Mouse (Mus musculus) heart, adult 9 months (tissue): ENCODE data around the gene Emc4.

ENCODE experiments used
- DNase-seq, 2 experiments: peaks; one replicate each; pipeline ENCODE4 v3.0.0; 2022; ENCODE audit warnings: low spot score in 2 of 2

Emc4 gene

GRCm38 (mm10) chr2:112367726-112368673, at the start of gene Emc4:
Gene Emc4, minus strand, starts transcription at chr2:112368027.
- DNase-seq: peak; percentile 70 to 87

DNA sequence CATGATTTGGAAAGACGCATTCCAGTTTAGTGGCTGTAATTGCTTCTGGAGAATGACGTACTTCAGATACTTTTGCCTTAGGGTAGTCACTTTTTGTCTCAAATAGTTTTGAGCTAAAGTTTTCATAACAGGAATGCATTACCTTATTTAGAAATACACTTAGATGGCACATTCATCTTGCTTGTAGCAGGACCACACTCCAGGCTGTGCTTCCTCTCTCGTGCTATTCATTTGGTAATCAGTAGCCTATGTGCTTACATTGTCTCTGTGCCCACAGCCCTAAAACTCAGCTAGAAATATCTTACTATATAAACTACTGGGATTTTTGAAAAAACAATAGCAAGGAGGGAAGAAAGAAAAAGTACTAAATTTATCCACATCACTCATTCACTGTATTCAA, 39.2 kb upstream of the Emc4 start:
- no peak for DNase-seq

GRCm38 (mm10) chr2:112396649-112397048, 28.8 kb upstream of the Emc4 start:
- no peak for DNase-seq

DNA sequence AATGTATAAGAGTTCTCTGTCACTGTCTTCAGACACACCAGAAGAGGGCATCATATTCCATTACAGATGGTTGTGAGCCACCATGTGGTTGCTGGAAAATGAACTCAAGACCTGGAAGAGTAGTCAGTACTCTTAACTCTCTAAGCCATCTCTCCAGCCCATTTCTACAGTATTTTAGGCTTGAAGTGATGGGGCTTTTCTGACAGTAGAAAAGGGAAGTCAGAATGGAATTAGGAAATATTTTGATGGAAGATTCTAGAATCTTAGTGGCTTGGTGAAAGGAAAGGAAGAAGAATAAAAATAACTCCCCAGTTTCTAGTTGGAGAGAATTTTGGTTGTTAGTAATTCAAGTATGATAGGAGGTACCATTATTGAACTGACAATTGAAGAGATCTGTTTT, 26.1 kb upstream of the Emc4 start:
- no peak for DNase-seq

GRCm38 (mm10) chr2:112392689-112393088, 24.9 kb upstream of the Emc4 start:
- no peak for DNase-seq

GRCm38 (mm10) chr2:112391346-112392000, 23.6 kb upstream of the Emc4 start:
- DNase-seq: no peak

- no peak for DNase-seq
Observed at GRCm38 (mm10) chr2:112390843-112391242, 23.0 kb upstream of the Emc4 start.

- no peak for DNase-seq
Observed at GRCm38 (mm10) chr2:112381219-112381618, 13.4 kb upstream of the Emc4 start.

DNA sequence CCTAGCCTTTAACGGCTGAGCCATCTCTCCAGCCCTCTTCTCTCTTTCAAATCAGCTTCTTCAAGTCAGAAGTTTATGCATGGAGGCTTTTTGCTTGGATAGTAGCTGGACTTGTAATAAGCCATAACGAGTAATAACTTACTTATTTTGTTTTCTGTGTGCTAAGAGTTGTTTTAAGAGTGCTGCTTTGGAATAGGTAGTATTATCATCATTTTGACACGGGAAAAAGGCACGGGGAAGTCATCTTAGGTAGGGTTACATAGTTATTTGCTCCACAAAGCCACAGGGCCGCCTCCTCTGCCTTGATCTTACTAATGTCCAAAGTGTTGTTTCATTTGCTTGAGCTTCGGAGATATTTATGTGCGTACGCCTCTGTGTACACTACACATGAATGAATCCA, 12.3 kb upstream of the Emc4 start:
- no peak for DNase-seq

GRCm38 (mm10) chr2:112378973-112379898, 11.4 kb upstream of the Emc4 start, which contains the start of gene Katnbl1:
Gene Katnbl1, plus strand, starts transcription at chr2:112379211.
- DNase-seq: peak; percentile 90 to 91

- peak; percentile 51 to 70 for DNase-seq
Observed at GRCm38 (mm10) chr2:112374610-112375009, 6.8 kb upstream of the Emc4 start.

GRCm38 (mm10) chr2:112373141-112373540, 5.3 kb upstream of the Emc4 start:
- peak; percentile 52 to 61 for DNase-seq

GRCm38 (mm10) chr2:112369941-112370340, 2.1 kb upstream of the Emc4 start:
- DNase-seq: peak; percentile 50 to 69

DNA sequence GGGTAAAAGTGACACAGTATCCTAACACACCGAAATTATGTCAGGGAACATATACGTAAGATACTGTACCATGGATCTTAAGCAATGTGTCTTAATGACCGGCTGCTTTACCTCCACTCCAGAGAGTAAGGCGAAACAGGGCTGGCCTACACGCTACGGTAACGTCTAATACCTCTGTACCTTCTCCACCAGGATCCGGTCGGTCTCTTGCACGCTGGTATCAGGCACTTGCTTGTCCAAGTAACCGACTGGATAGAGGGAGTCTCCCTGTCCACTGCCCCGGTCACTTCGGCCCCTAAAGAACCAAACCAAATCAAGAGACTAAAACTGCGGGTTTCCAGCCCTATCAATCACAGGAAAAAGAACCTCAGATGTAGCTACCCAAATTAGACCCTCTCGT, 605 bp downstream of the Emc4 start:
- peak in 1 of 2 experiments; percentile 4 for DNase-seq

- DNase-seq: no peak
Observed at GRCm38 (mm10) chr2:112360781-112361169, 7.1 kb downstream of the Emc4 start.

DNA sequence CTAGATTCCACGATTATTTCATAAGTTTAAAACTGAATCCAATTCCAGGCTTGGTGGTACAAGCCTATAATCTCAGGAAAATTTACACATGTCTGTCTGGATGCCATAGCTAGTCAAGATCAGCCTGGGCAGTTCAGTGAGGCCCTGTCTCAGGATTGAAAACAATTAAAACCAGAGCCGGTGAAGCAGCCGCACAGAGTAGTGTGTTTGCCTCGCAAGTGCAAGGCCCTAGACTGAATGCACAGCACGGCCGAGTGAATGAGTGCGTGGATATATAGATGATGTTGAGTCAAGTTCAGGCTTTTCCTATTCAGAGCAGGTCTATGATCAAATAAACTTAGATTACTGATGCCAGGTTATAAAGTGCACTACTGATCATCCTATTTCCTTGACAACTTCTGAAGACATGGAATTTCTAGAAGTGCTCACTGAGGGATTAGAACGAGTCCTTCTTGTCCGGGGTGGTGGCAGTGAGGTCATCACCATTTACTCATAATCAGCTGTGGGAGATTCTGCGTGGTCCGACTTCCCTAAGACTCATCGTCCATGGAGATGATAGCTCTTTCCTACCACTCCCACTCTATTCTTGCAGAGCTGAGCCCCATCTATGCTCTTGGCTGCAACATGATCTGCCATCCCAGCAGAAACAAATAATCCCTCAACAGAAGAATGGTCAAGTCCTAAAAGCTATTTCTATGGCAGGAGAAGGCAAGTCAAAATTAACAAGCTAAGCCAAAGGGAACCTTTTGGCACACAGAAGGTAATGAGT, 7.6 kb downstream of the Emc4 start:
- DNase-seq: no peak

DNA sequence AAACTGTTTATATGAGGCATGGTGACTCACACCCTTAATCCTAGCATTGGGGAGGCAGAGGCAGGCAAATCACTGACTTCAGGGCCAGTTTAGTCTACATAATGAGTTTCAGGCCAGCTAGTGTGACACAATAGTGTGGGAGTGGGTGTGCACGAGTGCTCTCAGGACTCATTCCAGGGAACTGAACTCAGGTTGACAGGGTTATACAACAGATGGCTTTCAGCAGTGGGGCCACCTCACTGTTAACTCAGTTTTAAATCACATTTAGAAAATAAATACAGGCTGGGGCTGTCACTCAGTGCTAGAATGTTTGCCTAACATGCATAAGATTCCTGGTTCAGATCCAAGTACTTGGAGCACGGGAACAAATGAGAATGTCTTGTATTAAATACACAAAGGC, 8.2 kb downstream of the Emc4 start:
- no peak for DNase-seq

DNA sequence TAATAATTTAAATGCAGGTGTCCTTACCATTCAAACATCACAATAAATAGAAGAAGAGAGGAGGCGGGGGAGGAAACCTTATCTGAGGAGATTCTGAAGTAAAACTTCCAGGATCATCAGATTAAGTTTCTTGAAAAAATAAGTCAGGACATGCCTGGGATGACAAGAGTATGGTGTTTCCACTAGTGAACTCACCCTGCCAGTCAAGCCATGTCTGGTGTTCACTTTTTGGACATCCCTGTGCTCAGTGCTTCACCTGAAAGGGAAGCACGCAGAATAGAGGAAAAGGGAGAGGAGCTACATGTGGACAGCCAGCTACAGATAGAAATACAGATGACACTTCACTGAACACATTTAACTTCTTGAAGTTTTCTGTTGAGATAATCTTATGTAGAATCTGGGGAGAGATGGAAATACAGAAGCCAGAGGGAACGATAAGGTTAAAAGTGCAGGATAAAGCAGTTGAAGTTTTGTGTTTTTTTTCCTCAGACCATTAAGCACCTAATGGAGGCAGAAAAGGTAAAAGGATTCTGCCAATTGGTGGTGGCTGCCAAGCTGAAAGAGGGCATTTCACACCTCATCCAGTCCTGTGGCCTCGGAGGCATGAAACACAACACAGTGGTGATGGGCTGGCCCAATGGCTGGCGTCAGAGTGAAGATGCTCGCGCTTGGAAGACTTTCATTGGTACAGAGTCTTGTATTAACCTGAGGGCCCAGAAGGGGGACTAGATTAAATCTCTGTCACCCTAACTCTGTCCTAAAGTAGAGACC, 14.0 kb downstream of the Emc4 start:
- no peak for DNase-seq

- DNase-seq: no peak
Observed at GRCm38 (mm10) chr2:112348246-112348645, 19.6 kb downstream of the Emc4 start.

DNA sequence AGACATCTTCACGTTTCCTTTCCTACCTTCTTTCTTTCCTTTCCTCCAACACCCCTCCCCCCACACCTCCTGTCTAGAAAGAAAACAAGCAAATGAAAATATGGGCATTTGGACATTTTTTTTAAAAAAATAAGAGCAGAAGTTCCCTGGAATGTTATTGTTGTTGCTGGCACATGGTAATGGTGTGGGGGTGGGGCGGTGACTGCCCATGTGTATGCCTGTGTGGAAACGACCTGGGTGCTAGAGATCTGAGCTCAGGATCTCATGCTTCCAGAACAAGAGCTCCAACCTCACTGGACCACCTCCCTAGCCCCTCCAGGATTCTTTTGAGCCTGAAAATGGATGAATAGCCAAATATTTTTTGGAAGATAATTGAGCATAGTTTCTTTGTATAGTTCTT, 26.7 kb downstream of the Emc4 start:
- DNase-seq: no peak
